Mouse (Mus musculus) B cell, adult 62 days (primary cell): ENCODE results near the gene Snrpe. TPM values are rescaled to one million over a fixed set of nuclear protein-coding genes. Genes with fewer than 3 reads are reported as not detected.

Source experiments
- total RNA-seq: library from RNA; stranded (reverse); gene quantifications from 4 replicates; pipeline ENCODE4 v1.2.4, GENCODE M21; 2023

The Snrpe gene
- total RNA-seq = 152 to 175 TPM (median 164 TPM) in 4 replicates

GRCm38 (mm10) chr1:133609771-133610502 lies at the start of gene Snrpe:
Snrpe (minus strand) TSS chr1:133610291.

Other genes starting within 250 kb of the Snrpe start
- 0.43 to 0.88 TPM in 2 of 4 replicates, not detected in the others for gene Etnk2, start 246.7 kb downstream of the Snrpe start, total RNA-seq
- gene Sox13, start 185.9 kb downstream of the Snrpe start, total RNA-seq = 0.76 to 1.8 TPM (median 1.1 TPM) in 4 replicates
- 25.6 to 39.8 TPM (median 33.4 TPM) in 4 replicates for gene Zbed6, start 50.6 kb upstream of the Snrpe start, total RNA-seq
- 46.6 to 56.0 TPM (median 50.8 TPM) in 4 replicates for gene Gm38394, start 51.0 kb upstream of the Snrpe start, total RNA-seq
- gene Lax1, start 79.8 kb upstream of the Snrpe start, total RNA-seq = 152 to 161 TPM (median 154 TPM) in 4 replicates
- gene Atp2b4, start 190.8 kb upstream of the Snrpe start, total RNA-seq = 0.12 to 1.1 TPM (median 0.62 TPM) in 4 replicates